Mouse (Mus musculus): ENCODE results near the gene Lhfp. TPM values are rescaled to one million over a fixed set of nuclear protein-coding genes. Genes with fewer than 3 reads are reported as not detected.

Gene Lhfp
- not detected in 4 replicates for total RNA-seq (2023)

GRCm38 (mm10) chr3:53041411-53042239 lies at the start of gene Lhfp:
Gene Lhfp, plus strand, starts transcription at chr3:53041528.

GRCm38 (mm10) chr3:53016436-53017340 lies 24.6 kb upstream of the Lhfp start, which contains the start of gene Cog6:
Gene Cog6, minus strand, starts transcription at chr3:53017237.

Other genes starting within 250 kb of the Lhfp start
- gene Cog6, start 24.3 kb upstream of the Lhfp start, total RNA-seq (2023) = 27.2 to 31.4 TPM (median 30.1 TPM) in 4 replicates

All from B cell, adult 62 days (primary cell).